Mouse (Mus musculus) bone marrow, adult 2 months (tissue): ENCODE data around the gene Sox15.

ENCODE experiments used
- CTCF ChIP-seq: fragments of 200-500 bp; IDR thresholded peaks from 2 replicates; pipeline ENCODE4 v1.5.1; 2011; ENCODE audit warnings: low read length, control low read depth; ENCODE audit not compliant: control insufficient read depth, insufficient read depth
- POLR2A ChIP-seq: fragments of 200-500 bp; IDR thresholded peaks from 2 replicates; pipeline ENCODE4 v1.6.1; 2011; ENCODE audit warnings: low read depth, mild to moderate bottlenecking, control low read depth, low read length, borderline replicate concordance; ENCODE audit not compliant: control insufficient read depth

DNA sequence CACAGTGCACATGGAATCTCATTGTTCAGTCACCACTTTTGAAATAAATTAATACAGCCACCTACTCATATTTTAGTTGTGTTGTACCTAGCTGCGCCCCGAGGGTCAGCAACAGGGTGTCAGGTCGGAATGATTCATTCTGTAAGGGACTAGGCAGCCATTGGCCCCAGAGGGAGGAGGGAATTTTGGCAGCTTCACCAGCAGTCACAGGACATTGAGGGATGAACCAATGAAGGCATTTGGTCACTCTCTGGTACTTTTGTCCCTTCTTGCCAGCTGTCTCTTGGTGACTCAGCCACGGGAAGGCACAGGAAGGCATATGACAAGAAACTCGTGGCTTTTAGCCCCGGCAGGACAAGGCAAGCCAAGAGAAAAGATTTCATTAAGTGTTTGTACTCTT is 8.7 kb downstream of the Sox15 start:
- TF ChIP-seq CTCF, result no peak
- no peak for TF ChIP-seq POLR2A
